Mouse (Mus musculus) limb, embryonic 15.5 days (tissue): ENCODE results near the gene Colgalt1. TPM values are rescaled to one million over a fixed set of nuclear protein-coding genes. Genes with fewer than 3 reads are reported as not detected.

Experiments used
- ATAC-seq: fragments of 200-750 bp; cut with Nextera tagmentation; 2 replicates; pipeline ENCODE4 v1.8.0; 2017; ENCODE audit warnings: low read depth, moderate TSS enrichment; ENCODE audit not compliant: insufficient number of reproducible peaks, low FRiP score, low TSS enrichment
- H3K27ac ChIP-seq: fragments of 300-500 bp; sonication (generic); 2 replicates; pipeline ENCODE4 v1.5.1; 2015; ENCODE audit warnings: moderate library complexity, mild to moderate bottlenecking, inconsistent platforms
- H3K27me3 ChIP-seq: fragments of 300-500 bp; sonication (generic); 2 replicates; pipeline ENCODE4 v1.6.1; 2015; ENCODE audit warnings: inconsistent platforms
- H3K36me3 ChIP-seq: fragments of 300-500 bp; sonication (generic); 2 replicates; pipeline ENCODE4 v1.6.1; 2015; ENCODE audit warnings: inconsistent platforms
- H3K4me1 ChIP-seq: fragments of 300-500 bp; sonication (generic); 2 replicates; pipeline ENCODE4 v1.6.1; 2015; ENCODE audit warnings: inconsistent platforms
- H3K4me2 ChIP-seq: fragments of 300-500 bp; sonication (generic); 2 replicates; pipeline ENCODE4 v1.6.1; 2015; ENCODE audit warnings: mild to moderate bottlenecking, inconsistent platforms
- H3K4me3 ChIP-seq: fragments of 300-500 bp; sonication (generic); 2 replicates; pipeline ENCODE4 v1.5.1; 2015; ENCODE audit warnings: mild to moderate bottlenecking, inconsistent platforms
- H3K9ac ChIP-seq: fragments of 300-500 bp; sonication (generic); 2 replicates; pipeline ENCODE4 v1.6.1; 2015; ENCODE audit warnings: inconsistent platforms
- H3K9me3 ChIP-seq: fragments of 300-500 bp; sonication (generic); 2 replicates; pipeline ENCODE4 v1.6.1; 2016; ENCODE audit warnings: inconsistent platforms
- WGBS: fragments of 180-500 bp; shearing (Covaris S2); methylation state at CpG from one replicate; pipeline ENCODE4 v1.1.7; 2015; 5-methylcytosine and 5-hydroxymethylcytosine counted together
- polyA plus RNA-seq: library from polyadenylated mRNA; unstranded; fragments of >200 nt; fragmentation: Nextera tagmentation; extraction: Ambion mirVana; gene quantifications from 2 replicates; pipeline ENCODE4 v1.2.1, GENCODE M21; 2015

Gene Colgalt1
- polyA plus RNA-seq, 1 experiment from 2014 or later = 105 TPM

- Histone ChIP-seq H3K4me3 (no peak overlapping the region), H3K27ac (no peak overlapping the region), H3K36me3 (no peaks in the 10 kb centered on the region), H3K4me1 (peaks cover 10% of the 10 kb centered on the region), H3K9me3 (no peaks in the 10 kb centered on the region), H3K27me3 (peaks cover 86% of the 10 kb centered on the region), H3K4me2 (no peak overlapping the region), H3K9ac (no peak overlapping the region)
- no peak for ATAC-seq
- WGBS = 61% methylated on average over 1 of the region's 1 CpGs
Observed at GRCm38 (mm10) chr8:71659751-71660150, 49.0 kb downstream of the Colgalt1 start.

GRCm38 (mm10) chr8:71660325-71661120 lies 49.7 kb downstream of the Colgalt1 start:
- Histone ChIP-seq H3K36me3 (no peaks in the 10 kb centered on the region), H3K4me1 (peaks cover 10% of the 10 kb centered on the region), H3K9ac (no peak overlapping the region), H3K27ac (no peak overlapping the region), H3K4me2 (no peak overlapping the region), H3K4me3 (no peak overlapping the region), H3K9me3 (no peaks in the 10 kb centered on the region), H3K27me3 (peaks cover 86% of the 10 kb centered on the region)
- no peak for ATAC-seq
- 6% methylated on average over 36 of the region's 36 CpGs for WGBS

GRCm38 (mm10) chr8:71665331-71666130 lies 54.7 kb downstream of the Colgalt1 start:
- no peak overlapping the region for H3K9ac ChIP-seq

GRCm38 (mm10) chr8:71666855-71667254 lies 56.1 kb downstream of the Colgalt1 start:
- Histone ChIP-seq H3K9me3 (no peaks in the 10 kb centered on the region), H3K36me3 (no peaks in the 10 kb centered on the region), H3K27ac (no peak overlapping the region), H3K9ac (no peak overlapping the region), H3K4me2 (no peak overlapping the region), H3K4me1 (peaks cover 29% of the 10 kb centered on the region), H3K4me3 (no peak overlapping the region), H3K27me3 (peaks cover 90% of the 10 kb centered on the region)
- no peak for ATAC-seq
- 65% methylated on average over 1 of the region's 1 CpGs for WGBS

More at GRCm38 (mm10) chr8:71665331-71666130, 54.7 kb downstream of the Colgalt1 start:
- peak overlapping the region; percentile 12 for H3K4me2 ChIP-seq
- no peak overlapping the region for H3K4me3 ChIP-seq
- H3K27me3 ChIP-seq = peaks cover 89% of the 10 kb centered on the region
- WGBS = 4% methylated on average over 22 of the region's 22 CpGs
- ATAC-seq = no peak
- peaks cover 18% of the 10 kb centered on the region for H3K4me1 ChIP-seq
- H3K27ac ChIP-seq = no peak overlapping the region
- no peaks in the 10 kb centered on the region for H3K9me3 ChIP-seq
- no peaks in the 10 kb centered on the region for H3K36me3 ChIP-seq

- Histone ChIP-seq H3K9ac (no peak overlapping the region), H3K27me3 (peaks cover 86% of the 10 kb centered on the region), H3K4me1 (peaks cover 33% of the 10 kb centered on the region), H3K9me3 (no peaks in the 10 kb centered on the region), H3K27ac (no peak overlapping the region), H3K4me2 (no peak overlapping the region), H3K36me3 (no peaks in the 10 kb centered on the region), H3K4me3 (no peak overlapping the region)
- 55% methylated on average over 5 of the region's 5 CpGs for WGBS
- ATAC-seq = no peak
Observed at GRCm38 (mm10) chr8:71667256-71667655, 56.5 kb downstream of the Colgalt1 start.

- H3K4me1 ChIP-seq = peaks cover 35% of the 10 kb centered on the region
- no peak overlapping the region for H3K27ac ChIP-seq
- no peak overlapping the region for H3K4me3 ChIP-seq
- peaks cover 80% of the 10 kb centered on the region for H3K27me3 ChIP-seq
- H3K9me3 ChIP-seq = no peaks in the 10 kb centered on the region
- 2% methylated on average over 21 of the region's 21 CpGs for WGBS
- no peak overlapping the region for H3K4me2 ChIP-seq
- H3K9ac ChIP-seq = no peak overlapping the region
- no peaks in the 10 kb centered on the region for H3K36me3 ChIP-seq
- ATAC-seq = no peak
Observed at GRCm38 (mm10) chr8:71668220-71668975, 57.6 kb downstream of the Colgalt1 start.

GRCm38 (mm10) chr8:71670198-71670597 lies 59.4 kb downstream of the Colgalt1 start:
- H3K9ac ChIP-seq = no peak overlapping the region

GRCm38 (mm10) chr8:71670621-71671548 lies 60.1 kb downstream of the Colgalt1 start:
- peak overlapping the region; percentile 96 for H3K4me2 ChIP-seq
- H3K27ac ChIP-seq = no peak overlapping the region
- H3K36me3 ChIP-seq = no peaks in the 10 kb centered on the region
- under 1% methylated on average over 54 of the region's 64 CpGs for WGBS
- ATAC-seq = peak; percentile 2; the same call in 1 of the 2 replicates
- peaks cover 36% of the 10 kb centered on the region for H3K4me1 ChIP-seq
- H3K4me3 ChIP-seq = peak overlapping the region; percentile 49
- no peaks in the 10 kb centered on the region for H3K9me3 ChIP-seq
- no peak overlapping the region for H3K9ac ChIP-seq
- peaks cover 67% of the 10 kb centered on the region for H3K27me3 ChIP-seq

More at GRCm38 (mm10) chr8:71670198-71670597, 59.4 kb downstream of the Colgalt1 start:
- Histone ChIP-seq H3K4me1 (peaks cover 35% of the 10 kb centered on the region), H3K27ac (no peak overlapping the region), H3K36me3 (no peaks in the 10 kb centered on the region), H3K4me3 (peak overlapping the region; percentile 49), H3K27me3 (peaks cover 67% of the 10 kb centered on the region), H3K9me3 (no peaks in the 10 kb centered on the region), H3K4me2 (peak overlapping the region; percentile 96)
- 15% methylated on average over 12 of the region's 12 CpGs for WGBS
- ATAC-seq = no peak

GRCm38 (mm10) chr8:71671549-71671965 lies 60.8 kb downstream of the Colgalt1 start, which contains the start of gene Unc13a:
TSS of gene Unc13a (minus strand) at chr8:71671757.
- no peak within 1 kb of the TSS for H3K27ac ChIP-seq
- WGBS = under 1% methylated on average over 42 of the region's 42 CpGs
- peak within 1 kb of the TSS; percentile 96 for H3K4me2 ChIP-seq
- peaks cover 62% of the 10 kb centered on the region for H3K27me3 ChIP-seq
- H3K9ac ChIP-seq = 0 out of 2 replicates have a peak within 1 kb of the TSS, but pooled peaks have one; percentile 2
- H3K9me3 ChIP-seq = no peaks in the 10 kb centered on the region
- no peaks in the 10 kb centered on the region for H3K36me3 ChIP-seq
- peaks cover 41% of the 10 kb centered on the region for H3K4me1 ChIP-seq
- ATAC-seq = peak; percentile 38
- peak within 1 kb of the TSS; percentile 49 for H3K4me3 ChIP-seq

GRCm38 (mm10) chr8:71672168-71672735 lies 61.5 kb downstream of the Colgalt1 start:
- Histone ChIP-seq H3K27ac (no peak overlapping the region), H3K27me3 (peaks cover 60% of the 10 kb centered on the region), H3K9ac (0 out of 2 replicates have a peak overlapping the region, but pooled peaks have one; percentile 2)

More at GRCm38 (mm10) chr8:71672168-71672735, 61.5 kb downstream of the Colgalt1 start:
- peak overlapping the region; percentile 96 for H3K4me2 ChIP-seq
- H3K9me3 ChIP-seq = no peaks in the 10 kb centered on the region
- WGBS = 50% methylated on average over 6 of the region's 6 CpGs
- ATAC-seq = no peak
- peak overlapping the region; percentile 49; the same call in 1 of the 2 replicates for H3K4me3 ChIP-seq
- H3K36me3 ChIP-seq = no peaks in the 10 kb centered on the region
- H3K4me1 ChIP-seq = peaks cover 45% of the 10 kb centered on the region
